Mouse (Mus musculus) lung, postnatal 25 days (tissue): ENCODE measurements around the gene Crtam.

Source experiments
- DNase-seq: peaks from one replicate; pipeline ENCODE4 v3.0.0; 2022; ENCODE audit warnings: low spot score

The Crtam gene

DNA sequence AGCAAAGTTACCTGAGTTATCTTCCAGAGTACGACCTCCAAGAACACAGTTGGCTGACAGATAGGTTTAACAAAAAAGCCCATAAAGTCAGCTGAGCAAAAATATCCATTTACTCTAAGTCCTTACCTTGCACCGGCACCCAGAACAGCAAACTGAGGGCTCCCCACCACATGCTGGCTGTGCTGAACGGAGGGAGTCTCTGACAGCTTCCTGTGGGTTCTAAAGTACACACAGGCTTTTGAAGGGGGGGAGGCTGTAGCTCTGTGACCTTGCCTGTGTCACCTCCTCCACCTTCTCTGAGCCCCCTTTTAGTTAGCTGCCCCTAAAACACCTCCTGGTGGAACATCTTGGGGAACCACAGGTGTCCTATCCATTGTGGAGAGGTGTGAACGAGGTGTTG lies at the start of gene Crtam:
TSS of gene Crtam (minus strand) at position 214 of the 400 bp plus-strand sequence.
- no peak for DNase-seq

DNA sequence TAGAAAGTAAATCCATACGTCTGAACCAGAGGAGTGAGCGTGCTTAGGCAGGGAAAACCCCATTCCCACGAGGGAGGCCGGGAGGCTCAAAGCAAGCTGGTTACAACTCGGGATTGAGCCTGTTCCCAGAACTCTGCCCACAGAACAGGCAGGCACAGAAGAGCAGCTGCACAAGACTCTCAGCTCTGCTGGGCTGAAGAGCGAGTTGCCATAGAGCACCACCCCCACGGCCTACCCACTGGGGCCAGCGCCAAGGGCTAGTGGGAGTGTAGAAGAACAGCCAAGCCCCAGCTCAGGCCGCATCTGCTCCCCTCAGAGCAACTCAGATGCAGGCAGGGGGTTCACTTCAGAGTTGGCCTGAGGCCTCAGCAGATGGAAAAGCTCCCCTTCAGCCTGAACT lies 49.7 kb upstream of the Crtam start:
- no peak for DNase-seq

DNA sequence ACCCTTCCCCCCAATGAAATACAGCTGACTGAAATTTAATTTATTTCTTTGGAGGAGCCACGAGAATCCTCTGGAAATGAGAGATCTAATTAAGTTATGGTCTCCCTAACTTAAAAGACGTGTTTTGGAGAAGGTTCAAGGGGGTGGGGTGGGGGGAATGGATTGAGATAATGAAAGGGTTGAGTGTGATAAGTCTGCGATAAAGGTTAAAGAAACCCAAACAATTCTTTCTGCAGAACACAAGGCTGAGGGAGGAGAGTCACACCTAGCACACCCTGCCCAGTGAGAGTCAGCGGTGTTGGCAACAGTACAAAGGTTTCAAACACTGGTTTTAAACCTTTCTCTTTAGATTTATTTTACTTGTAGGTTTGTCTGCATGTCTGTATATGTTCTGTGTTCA lies 49.0 kb upstream of the Crtam start:
- no peak for DNase-seq

DNA sequence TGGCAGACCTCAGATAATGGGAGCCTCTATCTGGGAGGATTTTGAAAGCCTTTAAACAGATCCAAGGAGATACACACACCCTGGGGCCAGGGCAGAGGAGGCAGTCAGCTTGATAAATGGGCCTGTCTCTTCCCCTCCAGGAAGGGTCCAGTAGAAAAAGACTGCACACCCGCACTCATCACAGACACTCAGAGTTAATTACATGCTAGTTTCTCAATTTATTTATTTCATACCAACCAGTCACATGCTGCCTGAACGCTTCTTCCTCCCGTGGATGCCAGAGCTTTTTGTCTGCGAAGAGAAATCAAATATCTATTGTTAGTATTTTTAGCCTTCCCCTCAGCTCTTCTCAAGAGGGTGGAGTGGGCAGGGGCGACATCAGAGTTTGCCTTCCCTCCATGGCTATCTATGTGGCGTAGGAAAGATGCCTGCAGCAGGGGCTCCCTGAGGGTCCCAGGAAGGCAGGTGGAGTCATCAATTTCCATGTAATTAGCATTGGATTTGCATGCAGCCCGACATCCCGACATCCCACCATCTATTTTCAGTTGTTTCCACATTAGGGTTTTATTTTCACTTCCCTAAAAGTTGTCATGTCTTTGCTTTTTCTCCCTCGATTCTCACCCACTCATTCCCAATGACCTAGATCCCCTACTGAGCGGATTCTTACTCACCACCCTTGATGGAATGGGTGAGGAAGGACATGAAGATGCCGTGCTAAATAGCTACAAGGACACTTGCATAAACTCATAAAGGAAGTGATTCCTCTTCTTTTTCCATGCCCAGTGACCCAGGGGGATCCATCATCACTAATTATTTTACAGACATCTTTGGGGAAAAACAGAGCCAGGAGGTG lies 46.9 kb upstream of the Crtam start:
- DNase-seq = no peak

DNA sequence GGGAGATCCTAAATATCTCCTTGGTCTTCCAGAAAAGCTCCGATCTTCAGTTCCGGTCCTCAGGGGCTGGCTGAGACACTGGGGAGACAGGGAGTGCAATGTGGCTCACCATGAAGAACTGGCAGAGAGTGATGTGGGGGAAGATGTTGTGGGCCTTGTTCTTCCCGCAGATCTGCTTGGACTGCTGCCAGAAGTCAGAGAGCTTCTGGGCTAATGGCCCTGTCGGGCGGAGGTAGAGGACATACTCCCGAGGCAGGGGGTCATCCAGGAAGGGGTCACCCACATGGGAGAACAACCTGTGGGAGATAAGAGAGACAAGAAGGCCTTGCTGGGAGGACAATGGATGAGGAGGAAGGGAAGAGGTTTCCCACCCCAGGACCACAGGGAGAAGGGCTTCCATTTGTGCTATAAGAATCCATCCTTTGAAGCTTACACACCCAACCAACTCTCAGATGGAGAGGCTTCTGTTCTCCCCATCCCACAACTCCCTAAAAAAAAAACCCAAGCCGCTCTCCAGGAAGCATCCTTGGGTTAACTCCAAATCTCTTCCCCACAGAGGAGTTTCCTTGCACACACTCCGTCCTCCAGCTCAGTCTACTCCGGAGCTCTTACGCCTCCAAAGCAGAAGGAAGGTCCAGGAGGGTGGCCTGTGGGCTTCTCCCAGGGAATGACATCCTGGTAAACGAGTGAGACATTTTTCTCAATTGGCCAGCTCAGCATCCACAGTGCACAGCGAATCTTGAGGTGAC lies 46.1 kb upstream of the Crtam start:
- no peak for DNase-seq

DNA sequence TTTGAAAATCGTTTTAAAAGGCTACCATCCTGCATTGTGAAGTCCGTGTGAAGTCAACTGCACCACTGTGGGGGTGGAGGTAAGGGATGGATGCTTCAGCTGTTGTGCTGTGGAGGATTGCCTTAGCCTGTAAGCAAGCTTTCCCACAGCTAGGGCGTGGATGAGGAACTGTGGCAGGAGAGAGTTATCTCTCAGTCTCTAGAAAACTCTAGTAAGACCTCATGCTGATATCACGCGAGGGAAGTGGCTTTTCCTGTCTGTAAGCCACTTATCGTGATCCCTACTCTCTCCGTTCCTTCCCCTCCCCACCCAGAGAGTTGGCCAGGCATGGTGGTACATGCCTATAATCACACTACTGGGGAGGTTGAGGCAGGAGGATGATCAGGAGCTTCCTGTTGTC lies 44.9 kb upstream of the Crtam start:
- DNase-seq = no peak

DNA sequence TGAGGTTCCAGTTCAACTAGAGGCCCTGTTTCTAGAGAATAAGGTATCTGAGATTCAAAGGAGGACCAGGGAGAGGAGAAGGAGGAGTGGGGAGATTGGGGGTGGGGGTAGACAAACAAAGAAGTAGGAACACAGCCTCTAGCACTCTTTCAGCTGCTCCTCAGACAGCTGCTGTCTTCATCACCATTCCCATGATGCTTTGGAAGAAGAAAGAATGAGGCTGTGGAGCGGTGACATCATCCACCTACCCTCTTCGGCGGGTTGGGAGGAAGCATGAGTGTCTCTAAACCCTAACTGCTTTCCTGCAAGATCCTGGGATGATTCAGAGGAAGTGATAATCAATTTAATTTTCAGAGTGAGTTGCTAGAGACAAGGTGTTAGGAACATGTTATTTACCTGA lies 44.4 kb upstream of the Crtam start:
- DNase-seq = no peak

DNA sequence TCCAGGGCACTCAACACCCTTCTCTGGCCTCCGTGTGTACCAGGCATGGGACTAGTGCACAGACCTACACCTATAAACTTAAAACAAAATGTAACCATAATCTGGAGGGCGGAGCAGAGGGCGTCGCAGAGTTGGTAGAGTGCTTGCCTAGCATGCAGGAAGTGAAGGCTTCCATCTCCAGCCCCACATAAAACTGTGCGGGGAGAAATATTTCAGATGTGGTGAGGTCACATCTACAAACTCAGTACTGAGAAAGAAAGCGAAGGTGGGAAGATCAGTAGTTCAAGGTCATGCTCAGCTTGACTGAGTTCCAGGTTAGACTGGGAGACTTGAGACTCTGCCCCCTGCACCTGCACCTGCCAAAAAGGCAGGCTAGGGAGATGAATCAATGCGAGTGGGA lies 43.8 kb upstream of the Crtam start:
- DNase-seq = no peak

DNA sequence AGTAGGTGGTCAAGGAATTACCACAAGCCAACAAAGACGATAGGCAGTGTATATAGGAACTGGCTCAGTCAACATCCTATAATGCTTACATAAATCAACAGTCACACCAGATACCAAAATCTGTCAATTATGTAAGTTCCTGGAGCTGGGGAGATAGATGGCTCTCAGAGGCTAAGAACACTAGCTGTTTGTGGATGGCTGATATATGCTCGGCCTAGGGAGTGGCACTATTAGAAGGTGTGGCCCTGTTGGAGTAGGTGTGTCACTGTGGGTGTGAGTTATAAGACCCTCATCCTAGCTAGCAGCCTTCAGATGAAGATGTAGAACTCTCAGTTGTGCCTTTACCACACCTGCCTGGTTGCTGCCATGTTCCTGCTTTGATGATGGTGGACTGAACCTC lies 43.2 kb upstream of the Crtam start:
- DNase-seq = no peak

DNA sequence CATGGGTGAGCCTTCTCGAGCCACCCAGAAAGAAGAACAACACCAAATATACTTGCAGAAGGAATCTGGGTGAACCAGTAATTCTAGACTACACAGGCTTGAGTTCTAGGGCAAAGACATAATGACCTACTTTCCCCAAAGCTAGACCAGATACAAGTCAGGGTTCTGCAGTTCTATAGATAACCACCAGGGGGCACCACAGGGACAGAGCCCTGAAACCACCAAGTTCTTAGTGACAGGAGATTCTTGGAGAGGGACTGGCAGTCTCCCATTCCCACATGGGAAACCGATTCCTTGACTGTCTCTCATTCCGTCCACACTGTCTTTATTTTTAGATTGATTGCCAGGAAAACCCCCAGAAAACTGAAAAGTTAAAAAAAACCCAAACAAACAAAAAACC lies 40.2 kb upstream of the Crtam start:
- DNase-seq = peak; percentile 83

DNA sequence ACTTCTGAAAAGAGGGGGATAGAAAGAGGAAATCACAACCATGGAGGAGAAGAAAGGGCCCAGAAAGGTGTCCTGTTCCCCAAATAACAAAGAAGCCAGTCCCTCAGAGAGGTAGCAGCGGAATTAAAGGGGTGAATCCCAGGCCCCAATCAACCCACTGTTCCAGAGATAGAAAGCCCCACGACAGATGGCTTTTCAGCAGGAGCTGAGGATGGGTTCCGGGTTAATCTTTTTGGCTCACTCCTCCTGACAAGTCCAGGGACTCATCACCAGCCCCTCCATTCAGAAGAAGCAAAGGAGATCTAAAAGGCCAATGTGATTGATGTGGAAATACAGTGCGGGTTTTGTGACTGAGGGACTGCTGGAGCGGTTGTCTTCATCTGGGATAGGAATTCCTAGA lies 39.2 kb upstream of the Crtam start:
- no peak for DNase-seq

DNA sequence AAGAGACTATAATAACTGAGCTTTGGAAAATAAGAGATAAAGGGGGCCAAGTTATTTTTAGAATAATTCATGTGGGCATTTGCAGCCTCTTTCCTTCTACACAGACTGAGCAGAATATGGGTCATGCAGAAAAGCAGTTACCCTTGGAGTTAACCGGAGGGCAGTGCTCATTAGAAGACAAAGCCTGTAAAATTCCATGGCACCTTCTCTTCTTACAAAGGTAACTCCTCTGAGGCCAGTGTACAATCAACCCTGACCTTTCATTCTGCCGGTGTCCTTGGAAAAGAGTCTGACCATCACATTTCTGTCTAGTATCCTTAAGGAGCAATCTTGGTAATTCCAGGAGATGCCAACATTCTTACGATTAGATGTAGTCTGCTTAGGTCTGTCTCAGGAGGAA lies 37.0 kb upstream of the Crtam start:
- DNase-seq = no peak

DNA sequence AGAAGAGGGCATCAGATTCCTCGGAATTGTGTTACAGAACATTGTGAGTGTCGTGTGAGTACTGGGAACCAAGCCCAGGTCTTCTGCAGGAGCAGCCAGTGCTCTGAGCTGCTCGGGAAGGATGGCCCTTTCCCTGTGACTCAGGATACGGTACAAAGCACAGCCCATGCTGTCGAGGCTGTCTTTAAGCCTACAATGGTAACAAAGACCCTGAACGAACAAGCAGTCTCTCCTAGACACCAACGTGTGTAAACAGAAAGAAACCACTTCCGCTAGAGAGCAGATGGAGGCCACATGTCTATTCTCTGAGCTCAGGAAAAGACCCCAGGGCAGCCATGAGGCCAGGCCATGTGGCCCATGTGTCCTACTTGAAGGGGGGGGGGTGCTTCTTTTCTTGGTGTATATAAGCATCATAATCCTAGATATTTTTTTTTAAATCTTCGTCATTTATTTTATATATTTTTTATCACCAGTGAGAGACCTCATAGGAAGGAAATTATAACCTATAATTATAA lies 33.8 kb upstream of the Crtam start:
- DNase-seq = no peak

DNA sequence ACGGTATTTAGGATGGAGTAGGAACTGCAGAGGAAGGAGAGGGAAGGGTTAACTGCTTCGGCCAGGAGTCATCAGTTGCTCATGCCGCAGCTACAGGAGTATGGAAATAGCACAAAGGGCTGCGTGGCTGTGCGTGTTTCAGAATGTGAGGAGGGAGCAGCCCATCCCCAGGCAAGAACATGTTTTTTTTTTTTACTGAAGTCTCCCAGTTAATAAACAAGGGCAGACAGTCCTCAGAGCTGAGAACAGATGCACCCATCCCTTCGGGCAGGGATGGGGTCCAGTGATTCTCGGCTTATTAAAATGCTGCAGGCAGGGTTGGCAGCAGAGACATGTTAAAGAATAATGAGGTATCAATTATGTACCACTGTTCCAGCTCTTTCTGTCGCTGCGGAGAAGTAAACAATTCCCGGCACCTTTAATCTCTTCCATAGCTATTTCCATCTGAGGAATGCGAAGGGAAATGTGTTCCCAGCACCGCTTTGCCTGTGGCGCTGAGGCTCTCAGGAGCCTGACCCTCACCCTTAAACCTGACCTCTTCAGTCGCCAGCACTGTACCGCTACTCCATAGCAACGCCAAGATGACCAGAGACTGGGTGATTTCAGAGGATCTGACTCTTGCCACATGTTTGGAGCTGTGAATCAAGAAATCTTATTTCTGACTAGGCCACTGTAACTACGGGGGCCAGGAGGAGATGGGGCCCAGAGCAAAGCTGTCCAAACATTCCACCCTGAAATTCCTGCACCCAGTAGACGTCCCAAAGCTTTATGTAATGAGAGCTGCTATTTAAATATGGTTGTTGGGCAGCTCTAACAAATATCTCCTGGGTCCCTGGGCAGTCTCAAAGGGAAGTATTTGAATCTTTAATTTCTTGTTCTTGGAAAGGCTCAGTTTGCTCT lies 27.4 kb upstream of the Crtam start:
- DNase-seq = no peak

DNA sequence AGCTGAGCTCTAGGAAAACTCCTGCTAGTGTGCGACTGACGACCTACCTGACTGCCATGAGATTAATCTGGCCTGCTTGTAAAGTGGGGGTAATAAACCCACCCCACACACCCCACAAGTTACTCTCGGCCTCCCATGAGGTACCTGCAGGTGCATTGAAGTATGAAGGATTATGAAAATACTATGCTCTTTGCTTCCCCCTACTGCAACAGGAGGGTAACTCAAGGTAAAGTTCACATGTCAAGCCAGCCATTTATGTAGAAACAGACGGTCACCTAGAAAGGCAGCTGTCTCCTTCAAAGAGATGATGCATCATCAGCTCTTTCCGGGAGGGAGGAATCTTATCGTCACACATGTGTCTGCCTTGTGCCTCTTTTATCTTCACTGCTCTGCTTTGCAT lies 25.4 kb upstream of the Crtam start:
- no peak for DNase-seq

DNA sequence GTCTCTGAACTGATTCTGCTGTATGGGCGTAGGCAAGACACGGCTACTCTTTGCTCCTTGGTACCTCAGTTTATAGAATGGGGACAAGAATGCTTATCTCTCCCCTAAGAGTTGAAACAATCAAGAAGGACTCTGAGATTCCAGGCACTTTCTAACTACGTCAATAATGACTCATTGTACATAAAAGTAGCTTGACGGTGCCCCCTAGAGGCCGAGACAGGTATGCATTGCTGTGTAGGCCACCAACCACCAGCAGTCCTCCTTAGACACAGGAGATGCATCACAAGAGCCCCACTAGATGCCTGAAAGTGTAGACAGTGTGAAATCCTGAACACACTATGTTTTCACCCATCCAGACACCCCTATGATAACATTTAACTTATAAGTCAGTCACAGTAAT lies 24.0 kb upstream of the Crtam start:
- peak; percentile 38 for DNase-seq

DNA sequence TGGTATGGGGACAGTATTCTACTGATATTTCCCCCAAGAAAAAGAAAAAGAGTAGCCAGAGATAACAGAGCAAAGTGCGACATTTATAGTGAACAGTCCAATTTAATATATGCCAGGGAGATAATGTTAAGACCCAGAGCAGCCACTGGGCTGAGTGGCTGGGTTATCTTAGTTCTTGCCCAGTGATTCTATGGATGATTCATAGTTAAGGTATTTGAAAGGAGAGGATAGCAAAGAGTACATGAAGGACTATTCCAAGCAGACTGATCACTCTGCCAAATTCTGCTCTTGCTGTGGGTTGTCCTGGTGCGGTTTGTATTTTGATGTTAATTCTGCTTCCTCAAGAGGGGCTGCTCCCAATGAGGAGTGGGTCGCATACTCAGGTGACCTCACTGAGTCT lies 17.3 kb upstream of the Crtam start:
- no peak for DNase-seq

DNA sequence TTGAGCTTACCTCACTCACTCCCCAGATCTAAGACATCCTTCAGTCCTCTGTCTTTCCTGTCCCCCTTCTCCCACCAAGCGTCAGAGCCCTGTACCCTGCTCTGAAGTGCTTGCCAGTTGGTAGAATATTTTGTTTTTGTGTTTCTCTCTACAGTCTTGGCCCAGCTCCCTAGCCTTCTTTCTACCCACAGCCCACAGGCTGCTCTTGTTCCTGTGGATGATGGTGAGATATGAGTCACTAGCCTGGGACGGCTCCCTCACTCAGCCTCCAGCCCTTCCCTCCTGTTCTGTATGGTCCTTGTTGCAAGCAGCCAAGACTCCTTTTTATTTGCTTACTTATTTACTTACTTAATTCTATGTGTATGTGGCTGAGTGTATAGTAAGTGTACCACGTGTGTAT lies 16.1 kb upstream of the Crtam start:
- no peak for DNase-seq

DNA sequence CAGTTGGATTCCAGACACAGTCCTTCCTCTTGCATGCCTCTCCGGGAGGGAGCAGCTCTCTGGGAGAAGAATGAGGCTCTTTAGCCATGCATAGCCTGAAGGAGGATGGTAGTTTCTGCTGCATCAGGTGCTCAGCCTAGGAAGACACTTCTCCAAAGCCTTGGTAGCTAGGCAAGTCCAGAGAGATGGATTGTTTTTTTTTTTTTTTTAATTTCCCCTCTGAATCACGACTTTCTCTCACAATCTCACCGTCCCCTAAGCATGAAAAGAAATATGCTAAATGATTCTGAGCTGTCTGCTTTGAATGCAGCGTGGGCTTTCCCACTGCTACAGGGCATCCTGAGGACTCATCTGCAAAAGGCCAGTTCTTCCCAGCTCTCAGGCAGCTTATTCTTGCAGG lies 10.1 kb upstream of the Crtam start:
- no peak for DNase-seq

DNA sequence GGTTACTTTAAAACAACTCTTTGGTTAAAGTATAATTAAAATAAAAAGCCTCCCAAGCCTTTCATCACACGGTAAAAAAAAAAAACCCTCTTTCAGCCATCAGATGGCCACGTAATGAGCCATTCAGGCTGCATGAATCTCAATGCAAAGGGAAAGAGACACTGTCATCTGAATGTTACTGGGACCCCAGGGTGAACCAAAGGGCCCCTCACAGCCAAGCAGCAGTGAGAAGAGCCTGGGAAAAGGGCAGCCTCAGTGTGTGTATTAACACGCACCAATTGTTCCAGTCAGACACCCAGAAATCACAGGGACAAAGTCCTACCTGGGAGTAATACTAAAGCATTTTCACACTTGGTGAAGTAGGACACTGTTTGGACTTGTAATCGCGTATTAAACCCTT lies 8.0 kb upstream of the Crtam start:
- no peak for DNase-seq

DNA sequence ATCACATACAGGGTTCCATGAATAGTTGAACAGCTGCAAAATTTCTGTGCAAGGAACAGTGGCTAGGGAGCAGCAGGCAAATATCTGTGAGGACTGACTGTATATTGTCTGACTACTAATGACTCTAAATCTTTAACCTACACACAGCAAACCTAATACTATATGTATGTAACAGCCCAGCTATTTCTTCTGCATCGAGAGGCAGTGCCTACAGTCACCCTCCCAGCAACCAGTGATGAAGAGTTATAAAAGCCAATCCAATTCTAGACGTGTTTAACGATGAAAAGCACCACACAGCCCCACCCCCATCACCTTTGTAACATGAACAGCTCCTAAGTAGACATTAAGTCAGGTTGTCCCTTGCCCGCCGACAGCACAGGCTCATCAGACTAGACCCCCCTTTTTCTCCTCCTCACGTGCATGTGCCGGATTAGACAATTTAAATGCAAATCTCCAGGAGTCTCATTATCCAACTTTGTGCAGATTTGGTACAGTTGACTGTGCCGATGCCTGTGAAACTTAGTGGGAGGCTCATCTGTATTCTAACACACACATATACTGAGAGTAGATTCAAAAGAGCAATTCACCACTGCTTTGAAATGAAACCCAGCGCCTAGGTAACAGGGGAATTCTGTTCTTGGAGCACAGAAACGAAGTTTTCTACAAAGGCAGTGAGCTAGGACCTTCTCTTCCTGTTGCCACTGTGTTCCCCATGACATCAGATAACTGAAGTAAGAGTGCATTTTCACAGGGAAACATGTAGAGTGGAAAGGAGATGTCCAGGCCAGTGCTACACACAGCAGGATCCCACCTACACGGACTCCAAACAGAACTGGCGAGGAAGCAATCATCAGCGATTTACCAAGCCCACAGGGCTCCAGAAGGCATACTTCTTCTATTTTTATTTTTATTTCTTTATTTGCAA lies 7.3 kb upstream of the Crtam start:
- DNase-seq = no peak
